Mouse (Mus musculus): ENCODE results near the gene Htra1.

DNA sequence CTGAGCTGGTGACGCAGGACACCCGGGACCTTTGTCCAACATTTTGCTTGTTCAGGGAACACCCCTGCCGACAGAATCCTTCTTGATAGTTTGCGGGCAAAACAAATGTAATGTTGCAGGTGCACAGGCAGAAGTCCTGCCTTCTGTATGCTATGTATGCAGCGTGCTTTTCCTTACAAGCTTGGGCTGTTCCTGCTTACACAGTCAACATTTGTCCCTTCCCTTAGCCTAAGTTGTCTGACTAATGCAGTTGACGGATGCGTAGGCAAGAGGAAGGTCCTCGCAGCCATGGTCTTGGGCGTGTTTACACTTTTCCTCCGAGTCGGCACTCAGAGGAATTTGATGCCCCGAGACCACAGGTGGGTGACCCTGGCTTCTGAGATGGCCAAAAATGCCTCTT, 49.3 kb downstream of the Htra1 start:
- TF ChIP-seq ZNF384 (IDR thresholded peaks at IDR 0.05; ENCODE audit: low read depth, low read length) (no peak), CHD2 (IDR thresholded peaks at IDR 0.05; ENCODE audit: low read depth, low read length) (no peak), HCFC1 (IDR thresholded peaks at IDR 0.05; ENCODE audit: borderline replicate concordance, insufficient read depth, low read length) (no peak), ZC3H11A (IDR thresholded peaks at IDR 0.05; ENCODE audit: borderline replicate concordance, low read depth, low read length) (no peak)
